Mouse (Mus musculus) stomach, postnatal 0 days (tissue): Measurements from ENCODE around the gene Tgds.

ENCODE experiments used
- CTCF ChIP-seq: IDR thresholded peaks from 2 replicates; pipeline ENCODE4 v1.5.1; 2016; ENCODE audit warnings: antibody characterized with exemption, low read depth, mild to moderate bottlenecking, moderate library complexity
- EP300 ChIP-seq: optimal IDR thresholded peaks from 2 replicates; pipeline ENCODE3; 2016; ENCODE audit warnings: antibody characterized with exemption

DNA sequence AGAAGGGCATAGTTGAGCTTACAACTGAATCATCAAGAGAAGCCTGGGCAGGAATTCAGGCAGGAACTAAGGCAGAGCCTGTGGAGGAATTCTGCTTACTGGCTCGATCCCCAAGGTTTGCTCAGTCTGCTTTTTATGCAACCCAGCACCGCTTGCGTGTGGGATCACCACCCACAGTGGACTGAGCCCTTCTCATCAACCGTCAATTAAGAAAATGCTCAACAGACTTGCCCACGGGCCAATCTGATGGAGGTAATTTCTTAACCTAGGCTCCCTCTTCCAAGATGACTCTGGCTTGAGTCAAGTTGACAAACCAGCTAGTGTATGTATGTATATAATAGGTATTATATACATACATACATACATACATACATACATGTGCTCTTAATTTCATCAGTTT lies 9.7 kb upstream of the Tgds start:
- TF ChIP-seq CTCF (no peak), EP300 (no peak)
